Mouse (Mus musculus) left cerebral cortex, postnatal 25 days (tissue): ENCODE measurements around the gene Fcer1g. TPM values are rescaled to one million over a fixed set of nuclear protein-coding genes. Genes with fewer than 3 reads are reported as not detected.

Experiments
- DNase-seq, 2 experiments: peaks; one replicate each; pipeline ENCODE4 v3.0.0; 2022; ENCODE audit warnings: low spot score in 2 of 2, mixed read lengths in 1 of 2
- intact Hi-C: fragments of 180-260 bp; cut with DNase I; formaldehyde crosslinking; loops from one replicate; pipeline ENCODE4 v1.15.1; 2025
- total RNA-seq, 2 experiments: library from RNA; stranded (reverse); gene quantifications; 2 replicates each; pipeline ENCODE4 v1.2.3; 2021

Gene Fcer1g
- total RNA-seq, 2 experiments from 2014 or later: 14.9 to 15.1 TPM

DNA sequence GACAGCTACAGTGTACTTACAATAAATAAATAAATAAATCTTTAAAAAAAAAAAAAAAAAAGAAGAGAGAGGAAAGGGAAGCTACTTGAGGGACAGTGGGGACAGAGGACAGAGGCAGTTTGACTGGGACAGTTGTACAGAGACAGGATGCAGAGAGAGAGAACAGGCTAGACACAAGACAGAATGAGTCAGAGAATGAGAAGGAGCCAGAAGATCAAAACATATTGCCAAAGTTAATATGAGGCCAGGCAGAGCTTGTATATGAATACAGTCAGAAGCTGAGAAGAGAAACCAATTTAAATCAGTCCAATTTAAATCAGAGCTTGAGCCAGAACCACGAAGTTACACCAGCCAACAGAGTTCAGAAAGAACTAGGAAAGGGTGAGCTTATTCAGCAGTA is 34.2 kb upstream of the Fcer1g start:
- intact Hi-C loops: no loop called here
- DNase-seq: no peak

- intact Hi-C loops: no loop called here
- peak in 1 of 2 experiments; percentile 84 for DNase-seq
These were observed 32.0 kb upstream of the Fcer1g start for GRCm38 (mm10) chr1:171265971-171266744.

DNA sequence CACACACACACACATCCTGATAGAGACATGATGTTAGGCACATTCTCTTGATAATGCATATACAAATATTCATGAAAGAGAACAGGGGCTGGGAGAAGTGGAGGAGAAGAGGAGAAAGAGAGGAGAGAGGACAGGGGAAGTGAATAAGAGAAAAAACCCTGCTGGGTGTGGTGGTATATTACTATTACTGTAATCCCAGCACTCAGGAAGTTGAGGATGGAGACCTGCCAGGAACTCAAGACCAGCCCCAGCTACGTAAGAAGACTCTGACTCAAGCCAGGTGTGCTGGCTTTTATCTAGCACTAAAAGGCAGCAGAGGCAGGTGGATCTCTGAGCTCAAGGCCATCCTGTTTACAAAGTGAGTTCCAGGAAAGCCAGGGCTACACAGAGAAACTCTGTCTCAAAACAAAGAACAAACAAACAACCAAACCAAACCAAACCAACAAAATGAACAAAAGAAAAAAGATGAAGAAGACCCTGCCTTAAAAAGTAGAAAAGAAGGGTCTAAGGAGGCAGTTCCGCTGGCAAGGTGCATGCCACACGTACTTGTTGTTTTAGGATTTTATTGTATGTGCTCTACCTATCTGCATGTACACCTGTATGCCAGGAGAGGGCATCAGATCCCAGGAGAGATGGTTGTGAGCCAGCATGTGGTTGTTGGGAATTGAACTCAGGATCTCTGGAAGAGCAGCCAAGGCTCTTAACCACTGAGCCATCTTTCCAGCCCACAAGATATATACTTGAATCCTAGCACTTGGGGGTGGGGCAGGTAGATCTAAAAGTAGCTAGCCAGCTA is 29.7 kb upstream of the Fcer1g start:
- DNase-seq: no peak
- intact Hi-C loops: no loop called here

GRCm38 (mm10) chr1:171263185-171263611 is 29.0 kb upstream of the Fcer1g start:
- DNase-seq: peak; percentile 42 to 76
- intact Hi-C loops: no loop called here

- intact Hi-C loops: no loop called here
- peak; percentile 83 to 95 for DNase-seq
These were observed 28.5 kb upstream of the Fcer1g start for GRCm38 (mm10) chr1:171262594-171263130.

- DNase-seq: no peak
- intact Hi-C loops: no loop called here
These were observed 26.2 kb upstream of the Fcer1g start for GRCm38 (mm10) chr1:171260316-171260715.

DNA sequence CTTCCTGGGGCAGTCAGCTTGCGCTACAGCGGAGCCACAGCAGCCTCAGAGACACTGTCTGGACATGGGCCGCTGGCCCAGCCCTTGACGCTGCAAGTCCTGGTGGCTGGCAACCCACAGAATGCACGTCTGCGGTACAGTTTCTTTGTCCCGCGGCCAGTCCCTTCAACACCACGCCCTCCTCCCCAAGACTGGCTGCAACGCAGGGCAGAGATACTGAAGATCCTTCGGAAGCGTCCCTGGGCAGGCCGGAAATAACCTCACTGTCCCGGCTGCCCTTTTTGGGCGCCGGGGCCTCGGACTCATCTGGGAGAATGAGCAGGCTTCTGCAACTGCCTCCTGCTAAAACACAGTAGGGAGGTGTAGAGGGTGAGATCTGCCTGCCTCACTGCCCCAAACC is 24.8 kb upstream of the Fcer1g start:
- no peak for DNase-seq
- intact Hi-C loops: loop anchor here (5.0 to 10.0 kb wide), 2 partner anchors 147 to 364 kb away; partner anchors contain the start of gene Cfap126

GRCm38 (mm10) chr1:171257781-171258180 is 23.6 kb upstream of the Fcer1g start:
- DNase-seq: no peak
- intact Hi-C loops: loop anchor here (5.0 to 10.0 kb wide), 2 partner anchors 145 to 363 kb away; partner anchors contain the start of gene Cfap126

GRCm38 (mm10) chr1:171256937-171257548 is 22.9 kb upstream of the Fcer1g start:
- intact Hi-C loops: loop anchor here (5.0 to 10.0 kb wide), 2 partner anchors 145 to 362 kb away; partner anchors contain the start of gene Cfap126
- peak; percentile 62 to 71 for DNase-seq

DNA sequence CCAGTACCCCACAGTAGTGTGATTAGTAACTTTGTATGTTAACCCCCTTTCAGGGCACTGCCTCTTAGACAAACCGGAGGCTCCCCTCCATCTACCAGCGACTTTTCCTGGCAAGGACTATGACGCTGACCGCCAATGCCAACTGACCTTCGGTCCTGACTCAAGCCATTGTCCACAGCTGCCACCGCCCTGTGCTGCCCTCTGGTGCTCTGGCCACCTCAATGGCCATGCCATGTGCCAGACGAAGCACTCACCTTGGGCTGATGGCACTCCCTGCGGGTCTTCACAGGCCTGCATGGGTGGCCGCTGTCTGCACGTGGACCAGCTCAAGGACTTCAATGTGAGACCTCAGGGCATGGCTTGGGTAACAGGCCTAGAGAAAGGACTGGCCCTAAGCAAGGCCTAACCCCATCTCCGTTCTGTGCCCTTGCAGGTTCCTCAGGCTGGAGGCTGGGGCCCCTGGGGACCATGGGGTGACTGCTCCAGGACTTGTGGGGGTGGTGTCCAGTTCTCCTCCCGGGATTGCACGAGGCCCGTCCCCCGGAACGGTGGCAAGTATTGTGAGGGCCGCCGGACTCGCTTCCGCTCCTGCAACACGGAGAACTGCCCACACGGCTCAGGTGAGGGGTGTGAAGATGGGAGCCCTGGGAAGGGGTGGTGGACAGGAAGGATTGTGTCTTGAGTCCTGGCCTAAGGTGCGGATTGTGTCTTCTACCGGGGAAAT is 22.1 kb upstream of the Fcer1g start:
- intact Hi-C loops: loop anchor here (5.0 to 10.0 kb wide), 2 partner anchors 144 to 361 kb away; partner anchors contain the start of gene Cfap126
- no peak for DNase-seq

- intact Hi-C loops: loop anchor here (10.0 kb wide), 1 partner anchor 358 kb away; no protein-coding TSS in a partner anchor
- no peak for DNase-seq
These were observed 18.2 kb upstream of the Fcer1g start for GRCm38 (mm10) chr1:171252415-171252814.

GRCm38 (mm10) chr1:171251594-171252324 is 17.6 kb upstream of the Fcer1g start:
- DNase-seq: no peak

GRCm38 (mm10) chr1:171250680-171251593 is 16.8 kb upstream of the Fcer1g start, which contains the start of gene Ndufs2:
Gene Ndufs2, minus strand, starts transcription at chr1:171251388.
- intact Hi-C loops: loop anchor here (10.0 kb wide), 1 partner anchor 356 kb away; no protein-coding TSS in a partner anchor
- DNase-seq: no peak

More at GRCm38 (mm10) chr1:171251594-171252324, 17.6 kb upstream of the Fcer1g start:
- intact Hi-C loops: loop anchor here (10.0 kb wide), 1 partner anchor 357 kb away; no protein-coding TSS in a partner anchor

DNA sequence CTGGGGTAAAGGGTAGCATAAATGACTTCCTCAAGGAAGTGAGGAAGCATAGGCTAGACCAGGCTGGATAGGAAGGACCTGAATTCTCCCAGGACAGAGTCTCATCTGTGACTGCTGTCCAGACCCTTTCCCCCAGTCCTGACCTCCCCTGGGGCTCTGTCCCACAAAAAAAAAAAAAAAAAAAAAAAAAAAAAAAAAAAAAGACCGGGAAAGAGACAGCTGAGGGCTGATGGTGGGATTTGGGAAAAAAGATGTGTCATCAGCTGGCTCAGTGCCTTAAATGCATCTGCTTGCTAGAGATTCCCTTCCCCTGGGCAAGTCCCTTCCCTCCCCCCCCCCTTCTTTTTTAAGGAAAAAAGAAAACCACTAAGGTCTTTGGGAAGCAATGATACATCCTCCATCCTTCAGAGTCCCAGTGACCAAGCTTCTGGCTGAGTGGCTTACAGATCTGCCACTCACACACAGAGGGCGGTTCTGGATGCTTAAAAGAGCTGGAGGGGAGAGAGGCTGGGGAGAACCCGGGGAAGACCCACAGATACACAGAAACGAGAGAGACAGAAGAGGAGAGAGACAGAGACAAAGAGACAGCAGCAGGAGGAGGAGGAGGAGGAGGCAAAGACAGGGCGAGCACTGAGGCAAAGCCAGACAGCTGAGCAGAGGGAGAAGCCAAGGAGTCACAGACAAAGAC is 15.9 kb upstream of the Fcer1g start, which contains the start of gene Adamts4:
Gene Adamts4 (plus strand): TSS at position 509 of the 688 bp plus-strand sequence.
- peak; percentile 50 to 64 for DNase-seq
- intact Hi-C loops: loop anchor here (10.0 kb wide), 1 partner anchor 355 kb away; no protein-coding TSS in a partner anchor

- no peak for DNase-seq
- intact Hi-C loops: no loop called here
These were observed 14.4 kb upstream of the Fcer1g start for GRCm38 (mm10) chr1:171248386-171249226.
